Mouse (Mus musculus) embryonic facial prominence, embryonic 11.5 days (tissue): ENCODE data around the gene A830018L16Rik. TPM values are rescaled to one million over a fixed set of nuclear protein-coding genes. Genes with fewer than 3 reads are reported as not detected.
A peak's percentile ranks its signal among the peaks of the same experiment; 100 is the strongest.

Experiments
- ATAC-seq: fragments of 200-750 bp; cut with Nextera tagmentation; replicated peaks from 2 replicates; pipeline ENCODE4 v1.8.0; 2017; ENCODE audit warnings: low read depth; ENCODE audit not compliant: insufficient number of reproducible peaks, low FRiP score, low TSS enrichment
- DNase-seq: peaks from one replicate; pipeline ENCODE4 v3.0.0-alpha.2; 2015; ENCODE audit warnings: low spot score
- H3K27ac ChIP-seq: fragments of 300-500 bp; sonication (generic); replicated peaks from 2 replicates; pipeline ENCODE4 v1.5.1; 2014; ENCODE audit warnings: mild to moderate bottlenecking, low read depth, low read length, control low read depth
- H3K27me3 ChIP-seq: fragments of 300-500 bp; sonication (generic); 2 replicates; pipeline ENCODE4 v1.6.1; 2014; ENCODE audit warnings: mild to moderate bottlenecking, low read length, moderate library complexity, mixed read lengths; ENCODE audit not compliant: control insufficient read depth, insufficient read depth
- H3K36me3 ChIP-seq: fragments of 300-500 bp; sonication (generic); replicated peaks from 2 replicates; pipeline ENCODE4 v1.6.1; 2014; ENCODE audit warnings: low read depth, mild to moderate bottlenecking, low read length, moderate library complexity, mixed read lengths; ENCODE audit not compliant: control insufficient read depth, insufficient read depth
- H3K4me1 ChIP-seq: fragments of 300-500 bp; sonication (generic); 2 replicates; pipeline ENCODE4 v1.6.1; 2014; ENCODE audit warnings: low read length, mixed read lengths; ENCODE audit not compliant: control insufficient read depth, insufficient read depth
- H3K4me2 ChIP-seq: fragments of 300-500 bp; sonication (generic); 2 replicates; pipeline ENCODE4 v1.6.1; 2014; ENCODE audit warnings: low read depth, mild to moderate bottlenecking, control low read depth, low read length, moderate library complexity
- H3K4me3 ChIP-seq: fragments of 300-500 bp; sonication (generic); 2 replicates; pipeline ENCODE4 v1.5.1; 2014; ENCODE audit warnings: low read depth, low read length, control low read depth
- H3K9ac ChIP-seq: fragments of 300-500 bp; sonication (generic); replicated peaks from 2 replicates; pipeline ENCODE4 v1.6.1; 2014; ENCODE audit warnings: mild to moderate bottlenecking, control low read depth, low read length
- H3K9me3 ChIP-seq: fragments of 300-500 bp; sonication (generic); replicated peaks from 2 replicates; pipeline ENCODE4 v1.6.1; 2016; ENCODE audit warnings: mild to moderate bottlenecking, low read length, inconsistent platforms, mixed read lengths; ENCODE audit not compliant: control insufficient read depth
- WGBS: fragments of 180-500 bp; shearing (Covaris S2); extraction: QIAGEN DNeasy Blood & Tissue Kit; methylation state at CpG from one replicate; pipeline ENCODE4 v1.1.7; 2014; 5-methylcytosine and 5-hydroxymethylcytosine counted together
- polyA plus RNA-seq: library from polyadenylated mRNA; unstranded; fragments of >200 nt; fragmentation: Nextera tagmentation; extraction: Ambion mirVana; gene quantifications from 2 replicates; pipeline ENCODE4 v1.2.1, GENCODE M21; 2014

The A830018L16Rik gene
- polyA plus RNA-seq, 1 experiment from 2014 or later: 4.9 TPM

GRCm38 (mm10) chr1:11792820-11793219, 378.9 kb downstream of the A830018L16Rik start:
- no peak overlapping the region for H3K4me2 ChIP-seq
- H3K4me1 ChIP-seq: no peaks in the 10 kb centered on the region
- no peak overlapping the region for H3K27ac ChIP-seq
- H3K4me3 ChIP-seq: no peak overlapping the region
- no peaks in the 10 kb centered on the region for H3K9me3 ChIP-seq
- no peaks in the 10 kb centered on the region for H3K36me3 ChIP-seq
- ATAC-seq: no peak
- H3K27me3 ChIP-seq: no peaks in the 10 kb centered on the region
- 81% methylated on average over 2 of the region's 2 CpGs for WGBS
- no peak for DNase-seq
- H3K9ac ChIP-seq: no peak overlapping the region

GRCm38 (mm10) chr1:11795666-11796065, 381.8 kb downstream of the A830018L16Rik start:
- 65% methylated on average over 2 of the region's 2 CpGs for WGBS
- no peak for ATAC-seq

GRCm38 (mm10) chr1:11872847-11873246, 458.9 kb downstream of the A830018L16Rik start:
- Histone ChIP-seq H3K9ac (no peak overlapping the region), H3K4me3 (no peak overlapping the region), H3K9me3 (no peaks in the 10 kb centered on the region), H3K4me1 (no peaks in the 10 kb centered on the region), H3K27ac (no peak overlapping the region), H3K4me2 (no peak overlapping the region), H3K36me3 (no peaks in the 10 kb centered on the region), H3K27me3 (no peaks in the 10 kb centered on the region)
- ATAC-seq (no peak), DNase-seq (peak; percentile 34)
- 66% methylated on average over 4 of the region's 4 CpGs for WGBS

More at GRCm38 (mm10) chr1:11795666-11796065, 381.8 kb downstream of the A830018L16Rik start:
- no peaks in the 10 kb centered on the region for H3K27me3 ChIP-seq
- H3K9me3 ChIP-seq: no peaks in the 10 kb centered on the region
- H3K4me3 ChIP-seq: no peak overlapping the region
- H3K27ac ChIP-seq: no peak overlapping the region
- H3K4me2 ChIP-seq: no peak overlapping the region
- H3K36me3 ChIP-seq: no peaks in the 10 kb centered on the region
- no peaks in the 10 kb centered on the region for H3K4me1 ChIP-seq
- no peak overlapping the region for H3K9ac ChIP-seq
- no peak for DNase-seq

- DNase-seq: peak; percentile 9
- Histone ChIP-seq H3K36me3 (no peaks in the 10 kb centered on the region), H3K4me1 (no peaks in the 10 kb centered on the region), H3K4me3 (no peak overlapping the region), H3K4me2 (no peak overlapping the region), H3K27ac (no peak overlapping the region), H3K9me3 (no peaks in the 10 kb centered on the region), H3K27me3 (no peaks in the 10 kb centered on the region), H3K9ac (no peak overlapping the region)
- no peak for ATAC-seq
- 76% methylated on average over 1 of the region's 1 CpGs for WGBS
Observed at GRCm38 (mm10) chr1:11873573-11873972, 459.7 kb downstream of the A830018L16Rik start.

GRCm38 (mm10) chr1:11881706-11882105, 467.8 kb downstream of the A830018L16Rik start:
- WGBS: 42% methylated on average over 2 of the region's 2 CpGs
- no peak for ATAC-seq
- no peaks in the 10 kb centered on the region for H3K4me1 ChIP-seq

GRCm38 (mm10) chr1:11895715-11896114, 481.8 kb downstream of the A830018L16Rik start:
- Histone ChIP-seq H3K9me3 (no peaks in the 10 kb centered on the region), H3K4me2 (no peak overlapping the region), H3K4me3 (no peak overlapping the region), H3K27me3 (no peaks in the 10 kb centered on the region), H3K36me3 (no peaks in the 10 kb centered on the region), H3K9ac (no peak overlapping the region), H3K27ac (no peak overlapping the region), H3K4me1 (no peaks in the 10 kb centered on the region)
- 77% methylated on average over 3 of the region's 3 CpGs for WGBS
- ATAC-seq: no peak
- DNase-seq: no peak

More at GRCm38 (mm10) chr1:11881706-11882105, 467.8 kb downstream of the A830018L16Rik start:
- no peak for DNase-seq
- no peak overlapping the region for H3K9ac ChIP-seq
- H3K9me3 ChIP-seq: no peaks in the 10 kb centered on the region
- no peaks in the 10 kb centered on the region for H3K36me3 ChIP-seq
- no peaks in the 10 kb centered on the region for H3K27me3 ChIP-seq
- H3K4me3 ChIP-seq: no peak overlapping the region
- H3K27ac ChIP-seq: no peak overlapping the region
- H3K4me2 ChIP-seq: no peak overlapping the region

- Histone ChIP-seq H3K4me3 (no peak overlapping the region), H3K27me3 (no peaks in the 10 kb centered on the region), H3K4me1 (no peaks in the 10 kb centered on the region), H3K9ac (no peak overlapping the region), H3K27ac (no peak overlapping the region), H3K9me3 (no peaks in the 10 kb centered on the region), H3K36me3 (no peaks in the 10 kb centered on the region), H3K4me2 (no peak overlapping the region)
- ATAC-seq (no peak), DNase-seq (no peak)
Observed at GRCm38 (mm10) chr1:11915873-11916272, 502.0 kb downstream of the A830018L16Rik start.

GRCm38 (mm10) chr1:11936984-11937383, 523.1 kb downstream of the A830018L16Rik start:
- ATAC-seq (no peak), DNase-seq (no peak)
- WGBS: 78% methylated on average over 9 of the region's 9 CpGs
- Histone ChIP-seq H3K4me1 (no peaks in the 10 kb centered on the region), H3K36me3 (no peaks in the 10 kb centered on the region), H3K4me3 (no peak overlapping the region), H3K9me3 (no peaks in the 10 kb centered on the region), H3K4me2 (no peak overlapping the region), H3K27me3 (no peaks in the 10 kb centered on the region), H3K27ac (no peak overlapping the region), H3K9ac (no peak overlapping the region)
